Mouse (Mus musculus) hindbrain, embryonic 15.5 days (tissue): Measurements from ENCODE around the gene Klk1b3. TPM values are rescaled to one million over a fixed set of nuclear protein-coding genes. Genes with fewer than 3 reads are reported as not detected.
A peak's percentile ranks its signal among the peaks of the same experiment; 100 is the strongest.
"Not testable (repeated sequence)": the region's sequence is repeated elsewhere in the genome, so short reads cannot be mapped to it uniquely, and the experiment has no call there.

Experiments
- ATAC-seq: fragments of 200-750 bp; cut with Nextera tagmentation; 2 replicates; pipeline ENCODE4 v1.8.0; 2017; ENCODE audit warnings: low read depth, moderate number of reproducible peaks, moderate TSS enrichment; ENCODE audit not compliant: low FRiP score
- H3K27ac ChIP-seq: fragments of 300-500 bp; sonication (generic); replicated peaks from 2 replicates; pipeline ENCODE4 v1.5.1; 2015; ENCODE audit warnings: mild to moderate bottlenecking, inconsistent platforms
- H3K27me3 ChIP-seq: fragments of 300-500 bp; sonication (generic); 2 replicates; pipeline ENCODE4 v1.6.1; 2015; ENCODE audit warnings: control low read depth, inconsistent platforms
- H3K36me3 ChIP-seq: fragments of 300-500 bp; sonication (generic); 2 replicates; pipeline ENCODE4 v1.6.1; 2015; ENCODE audit warnings: control low read depth, inconsistent platforms
- H3K4me1 ChIP-seq: fragments of 300-500 bp; sonication (generic); replicated peaks from 2 replicates; pipeline ENCODE4 v1.6.1; 2015; ENCODE audit warnings: control low read depth, inconsistent platforms
- H3K4me2 ChIP-seq: fragments of 300-500 bp; sonication (generic); 2 replicates; pipeline ENCODE4 v1.6.1; 2015; ENCODE audit warnings: moderate library complexity, mild to moderate bottlenecking, inconsistent platforms
- H3K4me3 ChIP-seq: fragments of 300-500 bp; sonication (generic); 2 replicates; pipeline ENCODE4 v1.5.1; 2015; ENCODE audit warnings: mild to moderate bottlenecking, inconsistent platforms
- H3K9ac ChIP-seq: fragments of 300-500 bp; sonication (generic); 2 replicates; pipeline ENCODE4 v1.6.1; 2015; ENCODE audit warnings: inconsistent platforms
- H3K9me3 ChIP-seq: fragments of 300-500 bp; sonication (generic); 2 replicates; pipeline ENCODE4 v1.6.1; 2016; ENCODE audit warnings: control low read depth, inconsistent platforms
- WGBS: fragments of 180-500 bp; shearing (Covaris S2); methylation state at CpG from one replicate; pipeline ENCODE4 v1.1.7; 2015; 5-methylcytosine and 5-hydroxymethylcytosine counted together
- polyA plus RNA-seq: library from polyadenylated mRNA; unstranded; fragments of >200 nt; fragmentation: Nextera tagmentation; extraction: Ambion mirVana; gene quantifications from 2 replicates; pipeline ENCODE4 v1.2.1, GENCODE M21; 2015

Gene Klk1b3
- polyA plus RNA-seq, 1 experiment from 2014 or later: not detected

- no peak overlapping the region for H3K4me2 ChIP-seq
- no peaks in the 10 kb centered on the region for H3K27me3 ChIP-seq
- no peak overlapping the region for H3K27ac ChIP-seq
- no peak for ATAC-seq
- no peak overlapping the region for H3K9ac ChIP-seq
- no peaks in the 10 kb centered on the region for H3K9me3 ChIP-seq
- no peaks in the 10 kb centered on the region for H3K36me3 ChIP-seq
- peaks cover 5% of the 10 kb centered on the region for H3K4me1 ChIP-seq
- 75% methylated on average over 1 of the region's 1 CpGs for WGBS
- H3K4me3 ChIP-seq: no peak overlapping the region
Measured at GRCm38 (mm10) chr7:44240712-44241111, 42.7 kb downstream of the Klk1b3 start.

GRCm38 (mm10) chr7:44241163-44241562 lies 43.2 kb downstream of the Klk1b3 start:
- H3K36me3 ChIP-seq: no peaks in the 10 kb centered on the region
- no peak overlapping the region for H3K4me2 ChIP-seq
- no peaks in the 10 kb centered on the region for H3K27me3 ChIP-seq
- no peak overlapping the region for H3K9ac ChIP-seq
- peaks cover 6% of the 10 kb centered on the region for H3K4me1 ChIP-seq
- ATAC-seq: no peak
- no peaks in the 10 kb centered on the region for H3K9me3 ChIP-seq
- 84% methylated on average over 2 of the region's 2 CpGs for WGBS
- no peak overlapping the region for H3K4me3 ChIP-seq
- no peak overlapping the region for H3K27ac ChIP-seq

GRCm38 (mm10) chr7:44244080-44244479 lies 46.1 kb downstream of the Klk1b3 start:
- H3K27me3 ChIP-seq: no peaks in the 10 kb centered on the region
- H3K9me3 ChIP-seq: no peaks in the 10 kb centered on the region
- WGBS: 71% methylated on average over 1 of the region's 1 CpGs
- no peak overlapping the region for H3K4me2 ChIP-seq
- no peak overlapping the region for H3K9ac ChIP-seq
- no peak overlapping the region for H3K4me3 ChIP-seq
- ATAC-seq: no peak
- H3K36me3 ChIP-seq: peaks cover 10% of the 10 kb centered on the region
- no peak overlapping the region for H3K27ac ChIP-seq
- peaks cover 22% of the 10 kb centered on the region for H3K4me1 ChIP-seq

- WGBS: under 1% methylated on average over 62 of the region's 62 CpGs
- no peaks in the 10 kb centered on the region for H3K9me3 ChIP-seq
- peak within 1 kb of the TSS; percentile 70 for H3K4me2 ChIP-seq
- peaks cover 32% of the 10 kb centered on the region for H3K4me1 ChIP-seq
- ATAC-seq: peak; percentile 87
- H3K9ac ChIP-seq: peak within 1 kb of the TSS; percentile 83
- peak within 1 kb of the TSS; percentile 69 for H3K4me3 ChIP-seq
- peak within 1 kb of the TSS; percentile 94 for H3K27ac ChIP-seq
- peaks cover 30% of the 10 kb centered on the region for H3K36me3 ChIP-seq
- no peaks in the 10 kb centered on the region for H3K27me3 ChIP-seq
Measured at GRCm38 (mm10) chr7:44246055-44246983, 48.3 kb downstream of the Klk1b3 start, which contains the start of the genes 1700028J19Rik and 2410002F23Rik. TSS of gene 1700028J19Rik (minus strand) at chr7:44246695. TSS of gene 2410002F23Rik (plus strand) at chr7:44246722.

GRCm38 (mm10) chr7:44246984-44247470 lies 49.0 kb downstream of the Klk1b3 start:
- H3K4me2 ChIP-seq: peak overlapping the region; percentile 70
- peak overlapping the region; percentile 83 for H3K9ac ChIP-seq
- H3K27ac ChIP-seq: peak overlapping the region; percentile 94
- peak overlapping the region; percentile 69 for H3K4me3 ChIP-seq
- no peaks in the 10 kb centered on the region for H3K27me3 ChIP-seq
- peaks cover 32% of the 10 kb centered on the region for H3K4me1 ChIP-seq
- H3K36me3 ChIP-seq: peaks cover 30% of the 10 kb centered on the region
- no peaks in the 10 kb centered on the region for H3K9me3 ChIP-seq
- peak; percentile 32 for ATAC-seq
- whole genome bisulfite sequencing: under 1% methylated on average over 23 of the region's 23 CpGs

GRCm38 (mm10) chr7:44247971-44248370 lies 50.0 kb downstream of the Klk1b3 start:
- H3K9ac ChIP-seq: peak overlapping the region; percentile 83
- no peaks in the 10 kb centered on the region for H3K27me3 ChIP-seq
- no peak for ATAC-seq
- H3K4me1 ChIP-seq: peaks cover 38% of the 10 kb centered on the region
- peak overlapping the region; percentile 94; the same call in 1 of the 2 replicates for H3K27ac ChIP-seq
- peak overlapping the region; percentile 69 for H3K4me3 ChIP-seq
- 94% methylated on average over 2 of the region's 2 CpGs for WGBS
- no peaks in the 10 kb centered on the region for H3K9me3 ChIP-seq
- H3K36me3 ChIP-seq: peaks cover 40% of the 10 kb centered on the region
- peak overlapping the region; percentile 70 for H3K4me2 ChIP-seq

GRCm38 (mm10) chr7:44249248-44249647 lies 51.3 kb downstream of the Klk1b3 start:
- Histone ChIP-seq H3K27ac (no peak overlapping the region), H3K9me3 (no peaks in the 10 kb centered on the region), H3K27me3 (no peaks in the 10 kb centered on the region), H3K4me3 (no peak overlapping the region), H3K36me3 (peaks cover 41% of the 10 kb centered on the region), H3K4me1 (peaks cover 38% of the 10 kb centered on the region), H3K4me2 (no peak overlapping the region), H3K9ac (no peak overlapping the region)
- ATAC-seq: no peak
- 95% methylated on average over 4 of the region's 4 CpGs for WGBS

GRCm38 (mm10) chr7:44250732-44251275 lies 52.8 kb downstream of the Klk1b3 start:
- WGBS: 91% methylated on average over 17 of the region's 17 CpGs
- Histone ChIP-seq H3K4me1 (peaks cover 32% of the 10 kb centered on the region), H3K36me3 (peaks cover 41% of the 10 kb centered on the region)
- H3K4me3 ChIP-seq, H3K9ac ChIP-seq, ATAC-seq, H3K9me3 ChIP-seq, H3K27ac ChIP-seq, H3K4me2 ChIP-seq, H3K27me3 ChIP-seq: not testable (repeated sequence)

Other genes starting within 250 kb of the Klk1b3 start
- gene Klk1b8, start 247.5 kb upstream of the Klk1b3 start, polyA plus RNA-seq: not detected in 2 replicates
- not detected in 2 replicates for gene Klk1b1, start 231.4 kb upstream of the Klk1b3 start, polyA plus RNA-seq
- gene Klk1b9, start 222.1 kb upstream of the Klk1b3 start, polyA plus RNA-seq: not detected in 2 replicates
- not detected in 2 replicates for gene Klk1b11, start 202.3 kb upstream of the Klk1b3 start, polyA plus RNA-seq
- not detected in 2 replicates for gene Klk1b26, start 186.0 kb upstream of the Klk1b3 start, polyA plus RNA-seq
- gene Klk1b27, start 145.9 kb upstream of the Klk1b3 start, polyA plus RNA-seq: not detected in 2 replicates
- gene Klk1b21, start 95.9 kb upstream of the Klk1b3 start, polyA plus RNA-seq: not detected in 2 replicates
- not detected in 2 replicates for gene Klk1b22, start 85.5 kb upstream of the Klk1b3 start, polyA plus RNA-seq
- not detected in 2 replicates for gene Klk1b16, start 61.4 kb upstream of the Klk1b3 start, polyA plus RNA-seq
- not detected in 2 replicates for gene Klk1b24, start 10.0 kb upstream of the Klk1b3 start, polyA plus RNA-seq
- not detected in 2 replicates for gene Klk1b4, start 9.2 kb downstream of the Klk1b3 start, polyA plus RNA-seq
- gene Klk1b5, start 17.8 kb downstream of the Klk1b3 start, polyA plus RNA-seq: not detected in 2 replicates
- not detected in 2 replicates for gene Klk1, start 27.2 kb downstream of the Klk1b3 start, polyA plus RNA-seq
- gene Gm36864, start 38.0 kb downstream of the Klk1b3 start, polyA plus RNA-seq: 0.17 TPM in 1 of 2 replicates, not detected in the other
- gene 1700028J19Rik, start 48.5 kb downstream of the Klk1b3 start, polyA plus RNA-seq: 1.1 and 1.2 TPM in 2 replicates
- 193 and 221 TPM in 2 replicates for gene 2410002F23Rik, start 48.5 kb downstream of the Klk1b3 start, polyA plus RNA-seq
- not detected in 2 replicates for gene Acp4, start 59.2 kb downstream of the Klk1b3 start, polyA plus RNA-seq
- 1.2 TPM in 1 of 2 replicates, not detected in the other for gene Gm15517, start 63.3 kb downstream of the Klk1b3 start, polyA plus RNA-seq
- gene Clec11a, start 108.7 kb downstream of the Klk1b3 start, polyA plus RNA-seq: 3.0 and 3.4 TPM in 2 replicates
- 38.7 and 42.3 TPM in 2 replicates for gene Shank1, start 112.1 kb downstream of the Klk1b3 start, polyA plus RNA-seq
- gene Syt3, start 185.9 kb downstream of the Klk1b3 start, polyA plus RNA-seq: 58.9 and 68.8 TPM in 2 replicates
- gene 1700008O03Rik, start 187.6 kb downstream of the Klk1b3 start, polyA plus RNA-seq: 2.8 and 2.9 TPM in 2 replicates
- 16.7 and 16.9 TPM in 2 replicates for gene Lrrc4b, start 230.8 kb downstream of the Klk1b3 start, polyA plus RNA-seq